Mouse (Mus musculus): ENCODE measurements around the gene Orai3. TPM values are rescaled to one million over a fixed set of nuclear protein-coding genes. Genes with fewer than 3 reads are reported as not detected.

Orai3 gene
- total and polyA plus RNA-seq, 3 experiments = 10.3 to 16.9 (median 11.6) TPM

Other genes with a start within 250 kb of the Orai3 start
Only the 20 nearest of the 26 such genes appear.
- gene Rnf40, start 181.0 kb upstream of the Orai3 start, total RNA-seq (2012; rRNA removed) = 48.6 and 50.9 TPM in 2 replicates
- 39.3 and 40.6 TPM in 2 replicates for gene Rnf40, start 181.0 kb upstream of the Orai3 start, total RNA-seq (2014; rRNA removed)
- 73.0 and 95.2 TPM in 2 replicates for gene Rnf40, start 181.0 kb upstream of the Orai3 start, polyA plus RNA-seq (2012; ENCODE audit: insufficient read length, low read depth)
- gene Zfp629, start 154.0 kb upstream of the Orai3 start, total RNA-seq (2012; rRNA removed) = 2.4 and 3.2 TPM in 2 replicates
- gene Zfp629, start 154.0 kb upstream of the Orai3 start, total RNA-seq (2014; rRNA removed) = 0.38 and 0.59 TPM in 2 replicates
- gene Zfp629, start 154.0 kb upstream of the Orai3 start, polyA plus RNA-seq (2012; ENCODE audit: insufficient read length, low read depth) = 0.48 and 0.94 TPM in 2 replicates
- gene Bcl7c, start 60.9 kb upstream of the Orai3 start, total RNA-seq (2012; rRNA removed) = 60.5 and 65.0 TPM in 2 replicates
- gene Bcl7c, start 60.9 kb upstream of the Orai3 start, total RNA-seq (2014; rRNA removed) = 25.9 and 28.0 TPM in 2 replicates
- 71.3 and 73.5 TPM in 2 replicates for gene Bcl7c, start 60.9 kb upstream of the Orai3 start, polyA plus RNA-seq (2012; ENCODE audit: insufficient read length, low read depth)
- gene Ctf1, start 57.1 kb upstream of the Orai3 start, total RNA-seq (2012; rRNA removed) = not detected in 2 replicates
- gene Ctf1, start 57.1 kb upstream of the Orai3 start, total RNA-seq (2014; rRNA removed) = not detected in 2 replicates
- gene Ctf1, start 57.1 kb upstream of the Orai3 start, polyA plus RNA-seq (2012; ENCODE audit: insufficient read length, low read depth) = not detected in 2 replicates
- 0.08 TPM in 1 of 2 replicates, not detected in the other for gene Ctf2, start 37.6 kb upstream of the Orai3 start, total RNA-seq (2012; rRNA removed)
- gene Ctf2, start 37.6 kb upstream of the Orai3 start, total RNA-seq (2014; rRNA removed) = not detected in 2 replicates
- 0.36 TPM in 1 of 2 replicates, not detected in the other for gene Ctf2, start 37.6 kb upstream of the Orai3 start, polyA plus RNA-seq (2012; ENCODE audit: insufficient read length, low read depth)
- gene Fbxl19, start 25.3 kb upstream of the Orai3 start, total RNA-seq (2012; rRNA removed) = 25.1 and 28.2 TPM in 2 replicates
- gene Fbxl19, start 25.3 kb upstream of the Orai3 start, total RNA-seq (2014; rRNA removed) = 22.4 and 22.6 TPM in 2 replicates
- 29.3 and 31.7 TPM in 2 replicates for gene Fbxl19, start 25.3 kb upstream of the Orai3 start, polyA plus RNA-seq (2012; ENCODE audit: insufficient read length, low read depth)
- gene Setd1a, start 6.9 kb downstream of the Orai3 start, total RNA-seq (2012; rRNA removed) = 9.0 and 9.8 TPM in 2 replicates
- 3.2 and 4.5 TPM in 2 replicates for gene Setd1a, start 6.9 kb downstream of the Orai3 start, total RNA-seq (2014; rRNA removed)
- gene Setd1a, start 6.9 kb downstream of the Orai3 start, polyA plus RNA-seq (2012; ENCODE audit: insufficient read length, low read depth) = 50.8 and 51.0 TPM in 2 replicates
- 0.98 and 2.2 TPM in 2 replicates for gene Gm49388, start 15.8 kb downstream of the Orai3 start, total RNA-seq (2012; rRNA removed)
- gene Gm49388, start 15.8 kb downstream of the Orai3 start, total RNA-seq (2014; rRNA removed) = not detected in 2 replicates
- 4.3 and 4.7 TPM in 2 replicates for gene Gm49388, start 15.8 kb downstream of the Orai3 start, polyA plus RNA-seq (2012; ENCODE audit: insufficient read length, low read depth)
- 2.9 and 4.2 TPM in 2 replicates for gene Hsd3b7, start 30.8 kb downstream of the Orai3 start, total RNA-seq (2012; rRNA removed)
- gene Hsd3b7, start 30.8 kb downstream of the Orai3 start, total RNA-seq (2014; rRNA removed) = 5.9 and 6.8 TPM in 2 replicates
- gene Hsd3b7, start 30.8 kb downstream of the Orai3 start, polyA plus RNA-seq (2012; ENCODE audit: insufficient read length, low read depth) = 0.99 and 2.1 TPM in 2 replicates
- gene Stx4a, start 54.5 kb downstream of the Orai3 start, total RNA-seq (2012; rRNA removed) = 23.0 and 25.4 TPM in 2 replicates
- 15.9 and 16.5 TPM in 2 replicates for gene Stx4a, start 54.5 kb downstream of the Orai3 start, total RNA-seq (2014; rRNA removed)
- 50.5 and 59.0 TPM in 2 replicates for gene Stx4a, start 54.5 kb downstream of the Orai3 start, polyA plus RNA-seq (2012; ENCODE audit: insufficient read length, low read depth)
- 0.08 TPM in 1 of 2 replicates, not detected in the other for gene Stx1b, start 54.7 kb downstream of the Orai3 start, total RNA-seq (2012; rRNA removed)
- not detected in 2 replicates for gene Stx1b, start 54.7 kb downstream of the Orai3 start, total RNA-seq (2014; rRNA removed)
- gene Stx1b, start 54.7 kb downstream of the Orai3 start, polyA plus RNA-seq (2012; ENCODE audit: insufficient read length, low read depth) = 0.25 and 0.31 TPM in 2 replicates
- gene Zfp646, start 106.4 kb downstream of the Orai3 start, total RNA-seq (2012; rRNA removed) = 23.8 and 25.3 TPM in 2 replicates
- gene Zfp646, start 106.4 kb downstream of the Orai3 start, total RNA-seq (2014; rRNA removed) = 9.3 and 10.6 TPM in 2 replicates
- 16.6 and 18.8 TPM in 2 replicates for gene Zfp646, start 106.4 kb downstream of the Orai3 start, polyA plus RNA-seq (2012; ENCODE audit: insufficient read length, low read depth)
- gene Zfp668, start 107.0 kb downstream of the Orai3 start, total RNA-seq (2012; rRNA removed) = 5.6 and 5.9 TPM in 2 replicates
- 2.4 and 2.6 TPM in 2 replicates for gene Zfp668, start 107.0 kb downstream of the Orai3 start, total RNA-seq (2014; rRNA removed)
- 7.0 and 8.6 TPM in 2 replicates for gene Zfp668, start 107.0 kb downstream of the Orai3 start, polyA plus RNA-seq (2012; ENCODE audit: insufficient read length, low read depth)
- gene Prss53, start 121.2 kb downstream of the Orai3 start, total RNA-seq (2012; rRNA removed) = 0.04 TPM in 1 of 2 replicates, not detected in the other
- not detected in 2 replicates for gene Prss53, start 121.2 kb downstream of the Orai3 start, total RNA-seq (2014; rRNA removed)
- 0.30 and 0.35 TPM in 2 replicates for gene Prss53, start 121.2 kb downstream of the Orai3 start, polyA plus RNA-seq (2012; ENCODE audit: insufficient read length, low read depth)
- not detected in 2 replicates for gene Gm21974, start 125.6 kb downstream of the Orai3 start, total RNA-seq (2012; rRNA removed)
- not detected in 2 replicates for gene Gm21974, start 125.6 kb downstream of the Orai3 start, total RNA-seq (2014; rRNA removed)
- gene Gm21974, start 125.6 kb downstream of the Orai3 start, polyA plus RNA-seq (2012; ENCODE audit: insufficient read length, low read depth) = not detected in 2 replicates
- gene Vkorc1, start 125.8 kb downstream of the Orai3 start, total RNA-seq (2012; rRNA removed) = 0.25 TPM in 1 of 2 replicates, not detected in the other
- gene Vkorc1, start 125.8 kb downstream of the Orai3 start, total RNA-seq (2014; rRNA removed) = not detected in 2 replicates
- gene Vkorc1, start 125.8 kb downstream of the Orai3 start, polyA plus RNA-seq (2012; ENCODE audit: insufficient read length, low read depth) = 0.56 TPM in 1 of 2 replicates, not detected in the other
- 37.1 and 38.4 TPM in 2 replicates for gene Bckdk, start 134.3 kb downstream of the Orai3 start, total RNA-seq (2012; rRNA removed)
- 54.9 and 61.8 TPM in 2 replicates for gene Bckdk, start 134.3 kb downstream of the Orai3 start, total RNA-seq (2014; rRNA removed)
- 60.0 and 62.7 TPM in 2 replicates for gene Bckdk, start 134.3 kb downstream of the Orai3 start, polyA plus RNA-seq (2012; ENCODE audit: insufficient read length, low read depth)
- 24.3 and 30.3 TPM in 2 replicates for gene Kat8, start 142.7 kb downstream of the Orai3 start, total RNA-seq (2012; rRNA removed)
- 22.9 and 24.0 TPM in 2 replicates for gene Kat8, start 142.7 kb downstream of the Orai3 start, total RNA-seq (2014; rRNA removed)
- gene Kat8, start 142.7 kb downstream of the Orai3 start, polyA plus RNA-seq (2012; ENCODE audit: insufficient read length, low read depth) = 17.5 and 18.0 TPM in 2 replicates
- 0.08 TPM in 1 of 2 replicates, not detected in the other for gene Prss8, start 160.3 kb downstream of the Orai3 start, total RNA-seq (2012; rRNA removed)
- gene Prss8, start 160.3 kb downstream of the Orai3 start, total RNA-seq (2014; rRNA removed) = not detected in 2 replicates
- not detected in 2 replicates for gene Prss8, start 160.3 kb downstream of the Orai3 start, polyA plus RNA-seq (2012; ENCODE audit: insufficient read length, low read depth)
- 5.2 and 7.7 TPM in 2 replicates for gene Prss36, start 176.9 kb downstream of the Orai3 start, total RNA-seq (2012; rRNA removed)
- gene Prss36, start 176.9 kb downstream of the Orai3 start, total RNA-seq (2014; rRNA removed) = 6.6 and 8.3 TPM in 2 replicates
- gene Prss36, start 176.9 kb downstream of the Orai3 start, polyA plus RNA-seq (2012; ENCODE audit: insufficient read length, low read depth) = 6.1 and 7.8 TPM in 2 replicates

All from CH12.LX (cell line).